Mouse (Mus musculus): ENCODE results near the gene Cep112. TPM values are rescaled to one million over a fixed set of nuclear protein-coding genes. Genes with fewer than 3 reads are reported as not detected.

Gene Cep112
- total RNA-seq, 2 experiments from 2014 or later, result 11.3 to 12.0 TPM

DNA sequence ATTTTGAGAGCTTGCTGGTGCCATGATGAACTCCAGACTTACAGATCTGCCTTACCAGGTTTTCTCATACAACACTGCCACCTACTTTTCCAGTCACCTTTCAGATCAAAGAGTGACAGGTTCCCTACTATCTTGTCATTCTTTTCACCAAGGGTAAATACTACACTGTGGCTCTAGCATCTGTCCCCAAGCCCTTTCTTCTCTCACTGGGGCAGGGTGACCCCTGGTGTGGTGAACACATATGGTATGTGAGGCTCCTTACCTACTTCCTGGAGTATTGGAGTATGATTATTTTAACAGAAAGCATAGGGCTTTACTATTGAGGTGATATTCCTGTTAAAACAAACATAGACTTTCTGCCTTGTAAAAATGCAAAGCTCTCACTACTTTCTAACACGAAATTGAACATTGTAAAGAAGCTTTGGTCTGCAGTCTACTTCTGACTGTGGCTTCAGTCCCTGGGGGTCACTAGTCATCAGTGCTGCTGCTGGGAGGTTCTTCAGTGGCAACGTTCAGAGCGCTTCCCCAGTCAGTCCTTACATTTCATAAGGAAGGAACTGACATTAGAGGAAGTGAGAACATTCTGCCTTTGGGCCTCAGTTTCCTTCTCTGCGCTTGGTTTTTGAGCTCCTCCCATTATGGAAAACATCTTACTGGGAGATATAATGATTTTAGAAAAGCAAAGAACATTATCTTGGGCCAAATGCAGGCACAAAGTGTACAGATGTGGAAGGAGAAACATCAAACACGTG is 168.4 kb downstream of the Cep112 start:
- no peak for DNase-seq (ENCODE audit: low spot score in 2 of 2)

DNA sequence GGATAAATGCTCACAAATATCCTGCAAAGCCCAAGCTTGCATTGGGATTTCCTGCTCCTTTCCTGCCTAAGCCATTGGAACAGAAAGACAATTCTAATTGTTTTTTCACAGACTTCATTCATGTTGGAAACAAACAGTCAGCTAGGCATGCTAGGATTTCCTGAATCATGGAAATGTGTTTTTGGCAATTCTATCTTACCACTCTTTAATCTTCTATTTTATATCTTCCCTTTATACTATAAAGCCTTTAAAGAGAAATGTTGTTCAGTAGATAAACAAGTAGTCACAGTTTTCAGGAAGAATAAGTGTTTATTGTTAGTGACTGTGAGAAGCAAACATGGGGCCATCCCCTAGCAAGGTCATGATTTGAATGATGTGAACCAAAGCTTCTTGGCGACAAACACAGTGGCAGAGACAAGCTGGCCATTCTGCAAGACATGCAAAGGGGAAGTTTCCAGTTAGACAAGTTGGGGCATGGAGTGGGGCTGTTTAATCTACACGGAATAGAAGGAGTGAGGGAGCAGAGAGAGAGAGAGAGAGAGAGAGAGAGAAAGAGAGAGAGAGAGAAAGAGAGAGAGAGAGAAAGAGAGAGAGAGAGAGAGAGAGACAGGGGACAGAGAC is 169.1 kb downstream of the Cep112 start:
- DNase-seq (ENCODE audit: low spot score in 2 of 2), result no peak

DNA sequence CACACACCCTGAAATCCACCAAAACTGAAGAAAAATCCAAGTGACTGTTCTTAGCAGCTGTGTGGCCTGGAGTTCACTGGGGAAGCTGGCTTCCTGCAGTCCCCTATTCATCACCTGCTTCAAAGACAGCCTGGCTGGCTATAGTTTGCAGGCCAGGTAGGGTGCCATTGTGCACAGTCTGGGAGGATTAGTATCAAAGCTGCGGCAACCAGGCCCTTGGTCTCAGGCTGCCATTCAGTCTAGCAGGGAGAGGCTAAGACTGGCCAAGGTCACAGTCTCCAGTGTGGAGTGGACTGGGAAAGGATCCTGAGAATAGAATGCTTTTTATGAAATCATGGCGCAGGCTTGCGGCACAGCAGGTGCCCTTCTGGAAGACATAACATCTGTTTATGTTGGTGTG is 180.3 kb downstream of the Cep112 start:
- DNase-seq (ENCODE audit: low spot score in 2 of 2), result no peak

DNA sequence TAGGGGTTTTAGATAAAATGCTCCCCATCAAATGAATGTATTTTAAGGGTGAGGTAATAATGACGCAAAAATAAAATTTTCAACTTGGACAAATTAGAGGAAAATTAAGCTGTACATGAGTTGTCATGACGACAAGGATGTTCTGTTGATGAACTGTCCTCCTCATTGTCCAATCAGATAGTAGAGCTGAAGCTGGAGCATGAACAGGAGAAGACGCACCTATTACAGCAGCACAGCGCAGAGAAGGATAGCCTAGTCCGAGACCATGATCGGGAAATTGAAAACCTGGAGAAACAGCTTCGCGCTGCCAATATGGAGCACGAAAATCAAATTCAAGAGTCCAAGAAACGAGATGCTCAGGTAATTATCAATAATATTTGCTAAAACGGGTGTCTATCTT is 181.0 kb downstream of the Cep112 start:
- no peak for DNase-seq (ENCODE audit: low spot score in 2 of 2)

DNA sequence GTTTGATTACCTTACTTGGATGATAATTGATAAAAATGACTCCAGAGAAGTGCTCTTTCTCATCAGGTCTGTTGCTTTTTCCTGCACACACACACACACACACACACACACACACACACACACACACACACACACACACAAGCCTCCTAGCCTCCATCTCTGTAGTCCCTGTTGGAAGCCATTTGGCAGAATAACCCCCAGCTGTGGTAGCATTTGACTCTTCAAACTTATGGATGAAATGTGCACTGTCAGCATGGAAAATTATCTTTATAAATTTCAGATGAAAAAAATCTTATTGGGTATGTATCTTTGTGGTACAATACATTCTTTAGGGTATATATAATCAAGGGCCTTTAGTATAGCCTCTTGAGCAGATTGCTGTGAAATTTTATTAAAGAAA is 181.8 kb downstream of the Cep112 start:
- DNase-seq (ENCODE audit: low spot score in 2 of 2), result no peak

DNA sequence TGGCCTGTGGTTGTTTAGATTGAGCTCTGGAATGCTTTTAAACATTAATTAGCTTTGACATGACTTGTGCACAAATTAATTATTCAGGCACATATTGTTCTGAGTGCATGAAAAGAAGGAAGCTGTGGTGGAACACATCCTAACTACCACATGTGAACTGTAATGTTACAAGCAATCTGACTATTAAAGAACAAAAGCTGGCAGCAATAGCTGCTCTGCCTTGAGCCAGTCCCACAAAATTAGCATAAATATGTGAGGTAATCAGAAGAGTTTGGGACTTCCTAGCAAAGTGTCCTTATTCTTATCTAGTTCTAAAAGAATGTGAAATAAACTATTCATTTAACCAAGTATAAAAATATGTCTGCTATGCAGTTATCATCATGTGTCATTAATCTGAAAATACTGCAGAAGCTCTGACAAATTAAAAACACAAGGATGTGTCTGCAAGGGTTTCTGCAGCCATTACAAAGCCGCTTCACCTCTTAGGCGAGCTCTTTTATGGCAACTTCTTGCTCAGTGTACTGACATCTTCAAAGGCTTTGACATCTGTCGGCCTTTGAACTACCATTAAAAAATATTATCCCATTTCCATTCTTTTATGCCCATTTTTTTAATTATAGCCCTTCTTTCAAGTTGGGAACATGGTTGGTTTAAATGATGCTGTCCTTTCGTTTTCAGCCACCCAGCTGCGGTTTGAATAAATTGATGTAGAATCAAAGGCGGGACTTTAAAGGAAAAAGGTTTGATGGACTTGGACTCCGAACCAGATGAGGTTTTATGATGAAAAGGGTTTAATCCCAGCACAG is 195.8 kb downstream of the Cep112 start:
- DNase-seq (ENCODE audit: low spot score in 2 of 2), result no peak

DNA sequence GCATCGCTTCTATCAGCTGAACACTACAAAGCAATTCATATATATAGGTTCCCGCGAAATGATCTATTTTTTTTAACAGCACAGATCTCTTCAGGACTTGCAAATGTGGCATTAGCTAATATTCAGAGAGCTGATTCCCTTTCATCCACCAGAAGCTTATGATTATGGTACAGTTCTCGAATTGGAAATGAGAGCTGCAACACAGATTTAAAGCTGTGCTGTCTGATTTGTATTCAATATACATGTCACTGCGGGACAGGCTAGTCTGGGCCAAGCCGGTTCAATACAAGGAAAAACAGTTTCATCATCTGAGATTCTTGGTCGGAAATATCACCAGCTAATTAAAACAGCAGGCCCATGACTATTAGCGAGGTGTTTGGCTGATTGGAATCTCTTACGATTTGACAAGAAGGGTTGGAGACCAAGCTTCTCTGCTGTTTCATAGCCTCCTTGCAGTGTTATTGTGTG is 196.5 kb downstream of the Cep112 start:
- DNase-seq (ENCODE audit: low spot score in 2 of 2), result no peak

DNA sequence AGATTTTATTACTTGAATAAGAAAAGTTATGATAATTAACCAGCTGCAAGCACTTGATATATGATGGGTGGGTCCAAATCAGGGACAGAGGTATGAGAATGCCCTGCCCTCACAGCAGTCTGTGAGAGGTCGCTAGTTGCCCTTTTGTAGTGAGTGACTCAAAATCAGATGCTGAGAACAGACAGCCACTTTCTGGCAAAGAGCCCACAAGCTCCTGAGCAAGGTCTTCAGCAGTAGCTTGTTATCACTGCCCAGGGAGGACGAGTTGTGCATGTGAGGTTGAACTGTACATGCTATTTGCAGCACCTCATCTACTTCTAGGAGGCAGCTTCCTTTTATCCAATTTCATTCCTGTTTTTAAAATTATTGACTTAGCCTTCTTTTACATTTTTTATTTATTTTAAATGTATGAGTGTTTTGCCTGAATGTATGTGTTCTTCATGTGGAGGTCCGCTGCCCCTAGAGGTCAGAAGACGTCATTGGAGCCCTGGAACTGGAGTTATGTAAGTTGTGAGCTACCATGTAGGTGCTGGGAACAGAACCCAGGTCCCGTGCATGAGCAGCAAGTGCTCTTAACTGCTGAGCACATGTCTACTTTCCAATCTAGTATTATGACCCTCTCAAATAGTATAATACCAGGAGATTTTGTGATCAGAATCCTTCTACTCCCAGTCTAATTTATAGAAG is 200.7 kb downstream of the Cep112 start:
- no peak for DNase-seq (ENCODE audit: low spot score in 2 of 2)

DNA sequence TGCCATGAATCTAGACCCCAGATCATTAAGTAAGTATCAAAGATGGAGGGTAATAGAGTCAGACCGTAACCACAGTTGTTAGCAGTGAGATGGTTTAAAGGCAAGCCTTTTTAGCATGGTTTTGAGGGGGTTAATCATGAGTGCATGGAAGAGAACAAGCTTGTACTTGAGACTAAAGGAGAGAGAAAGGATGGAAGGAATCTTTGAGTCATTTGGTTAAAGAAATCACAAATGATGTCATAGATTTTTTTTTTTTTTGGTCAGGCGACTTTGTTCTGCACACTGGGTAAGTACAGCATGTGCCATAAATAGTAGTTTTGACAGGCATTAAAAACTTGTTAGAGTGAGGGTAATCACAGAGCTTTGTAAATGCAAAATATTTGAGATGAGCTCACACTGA is 212.8 kb downstream of the Cep112 start:
- no peak for DNase-seq (ENCODE audit: low spot score in 2 of 2)

DNA sequence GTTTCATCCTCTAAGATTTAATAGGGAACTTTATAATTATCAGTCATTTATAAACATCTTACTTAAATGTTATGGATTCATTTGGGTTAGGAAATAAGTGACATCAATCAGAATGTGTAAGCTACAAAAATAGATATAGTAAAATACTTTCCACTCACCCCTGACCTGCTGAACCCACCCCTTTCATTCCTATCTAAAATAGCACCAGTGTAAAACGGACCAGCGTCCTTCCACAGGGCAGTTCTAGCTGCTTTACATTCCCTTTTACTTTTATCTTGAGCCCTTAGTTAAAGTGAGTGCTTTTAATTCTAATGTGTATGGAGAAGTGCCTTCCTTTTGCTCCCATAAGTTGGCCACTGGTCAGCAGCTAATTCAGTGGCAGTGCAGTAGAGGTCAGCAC is 230.6 kb downstream of the Cep112 start:
- DNase-seq (ENCODE audit: low spot score in 2 of 2), result no peak

DNA sequence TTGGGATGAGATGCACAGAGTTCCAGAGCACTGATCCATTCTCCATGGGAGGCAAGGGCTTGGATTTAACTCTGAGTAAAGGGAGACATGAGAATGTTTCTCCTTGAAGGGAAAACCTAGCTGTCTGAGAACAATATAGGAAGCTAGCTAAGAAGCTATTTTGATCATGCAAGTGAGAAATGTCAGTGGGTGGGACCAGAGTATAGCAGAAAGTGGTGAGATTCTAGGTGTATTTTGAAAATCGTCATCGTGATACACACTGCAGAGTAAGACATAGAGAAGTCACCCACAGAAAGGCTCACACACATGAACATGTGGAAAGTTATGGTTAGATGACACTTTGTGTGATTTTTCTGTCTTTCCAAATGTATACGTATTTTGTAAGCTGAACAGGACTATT is 257.0 kb downstream of the Cep112 start:
- no peak for DNase-seq (ENCODE audit: low spot score in 2 of 2)

DNA sequence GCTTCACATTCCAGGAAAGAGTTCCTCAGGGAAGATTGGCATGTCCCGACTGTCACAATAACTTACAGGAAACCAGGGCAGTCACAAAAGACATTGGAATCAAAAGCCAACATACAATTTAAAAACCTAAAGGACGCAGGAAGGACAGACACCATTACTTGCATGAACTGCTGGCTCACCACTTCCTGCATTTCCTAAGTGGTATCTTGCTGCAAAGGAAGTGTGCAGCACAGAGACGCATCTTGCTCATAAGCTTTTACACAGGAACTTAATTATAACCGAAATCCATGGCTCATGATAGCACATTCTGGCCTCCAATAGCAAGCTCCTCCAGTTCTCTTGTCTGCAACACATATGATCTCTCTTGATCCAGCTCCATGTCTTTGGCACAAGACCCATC is 271.6 kb downstream of the Cep112 start:
- no peak for DNase-seq (ENCODE audit: low spot score in 2 of 2)

DNA sequence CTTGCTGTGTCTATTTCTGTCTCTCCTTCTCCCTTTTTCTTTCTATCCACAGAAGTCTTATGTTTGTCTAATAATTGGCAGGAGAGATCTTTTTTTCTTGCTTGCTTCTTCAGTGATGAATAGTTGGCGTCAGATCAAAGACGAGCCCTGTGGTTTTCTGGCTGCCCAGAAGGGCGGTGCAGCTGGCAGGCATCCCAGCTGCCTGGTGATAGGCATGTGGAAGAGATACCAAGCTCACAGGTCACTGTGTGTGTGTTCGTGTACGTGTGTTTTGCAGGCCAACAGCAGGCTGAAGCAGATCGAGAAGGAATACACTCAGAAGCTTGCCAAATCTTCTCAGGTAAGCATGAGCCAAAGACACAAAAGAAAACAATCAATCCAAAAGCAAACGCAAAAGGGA is 327.3 kb downstream of the Cep112 start:
- DNase-seq (ENCODE audit: low spot score in 2 of 2), result no peak

DNA sequence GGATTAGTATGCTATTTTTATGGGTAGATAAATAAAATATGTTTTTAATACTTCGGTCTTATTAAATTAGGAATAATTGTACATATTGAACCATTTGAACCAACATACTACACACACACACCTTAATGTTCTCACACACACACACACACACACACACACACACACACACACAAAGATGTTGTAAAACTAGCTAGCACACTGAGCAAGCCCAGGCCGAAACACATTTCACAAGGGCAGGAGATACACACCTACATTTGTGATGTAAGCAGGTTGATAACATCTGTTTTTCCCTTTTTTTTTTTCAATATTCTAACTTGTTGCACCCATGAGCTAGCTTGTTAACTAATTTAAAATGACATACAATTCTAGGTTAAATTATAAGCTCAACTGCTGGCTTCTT is 327.8 kb downstream of the Cep112 start:
- no peak for DNase-seq (ENCODE audit: low spot score in 2 of 2)

DNA sequence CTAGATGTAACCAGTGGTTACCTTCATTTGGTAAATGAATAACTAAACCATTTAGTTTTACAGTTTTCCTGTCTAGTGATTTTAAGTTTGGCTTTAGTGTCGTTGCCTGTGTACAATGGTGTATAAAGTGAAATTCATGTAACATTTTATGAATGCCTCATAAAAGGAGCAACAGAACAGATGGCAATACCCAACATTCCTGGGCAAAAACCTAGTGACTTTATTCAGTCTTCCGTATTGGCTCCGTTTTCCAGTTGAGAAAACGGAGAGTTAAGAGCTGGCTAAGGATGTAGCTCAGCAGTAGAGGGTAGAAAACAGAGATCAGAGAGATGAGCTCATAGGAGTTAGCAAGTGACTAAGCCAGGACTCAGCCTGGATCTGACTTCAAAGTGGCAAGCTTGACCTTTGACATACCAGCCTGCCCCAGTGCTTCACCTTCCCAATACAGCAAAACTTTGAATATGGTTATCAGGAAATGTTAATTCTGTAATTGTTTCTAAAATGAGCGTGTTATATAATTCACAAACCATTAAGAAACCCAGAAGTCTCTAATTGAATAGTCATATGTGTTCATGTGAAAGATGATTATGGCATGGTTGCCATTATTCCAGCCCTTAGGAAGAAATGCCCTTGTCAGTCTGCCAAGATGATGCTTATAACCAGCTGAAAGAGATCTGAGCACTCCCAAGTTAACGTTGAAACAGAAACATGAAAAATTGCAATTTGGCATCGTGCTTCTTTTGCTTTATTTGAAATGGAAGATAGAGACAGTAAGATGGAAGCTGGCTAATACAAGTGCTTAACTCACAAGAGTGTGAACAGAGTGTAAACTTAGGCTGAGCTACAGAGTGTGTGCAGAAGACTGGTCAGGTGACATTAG is 328.6 kb downstream of the Cep112 start:
- DNase-seq (ENCODE audit: low spot score in 2 of 2), result no peak

DNA sequence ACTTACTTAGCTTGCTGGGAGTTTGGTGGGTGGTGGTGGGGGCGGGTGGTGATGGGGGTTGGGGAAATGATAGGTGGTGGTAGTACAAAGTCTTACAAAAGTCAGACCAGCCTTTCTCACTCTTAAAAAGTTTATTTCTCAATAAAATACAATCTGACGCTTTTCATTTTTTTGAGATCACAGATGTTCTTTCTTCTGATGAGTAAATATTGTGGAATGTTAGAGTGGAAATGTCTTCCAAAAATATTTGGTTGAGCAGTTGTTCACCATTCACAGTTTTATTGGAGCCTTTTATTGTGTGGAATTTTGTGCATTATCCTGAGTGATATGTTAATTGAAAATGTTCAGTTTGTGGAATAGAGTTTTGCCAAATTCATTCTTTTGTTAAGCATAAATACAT is 332.2 kb downstream of the Cep112 start:
- DNase-seq (ENCODE audit: low spot score in 2 of 2), result no peak

DNA sequence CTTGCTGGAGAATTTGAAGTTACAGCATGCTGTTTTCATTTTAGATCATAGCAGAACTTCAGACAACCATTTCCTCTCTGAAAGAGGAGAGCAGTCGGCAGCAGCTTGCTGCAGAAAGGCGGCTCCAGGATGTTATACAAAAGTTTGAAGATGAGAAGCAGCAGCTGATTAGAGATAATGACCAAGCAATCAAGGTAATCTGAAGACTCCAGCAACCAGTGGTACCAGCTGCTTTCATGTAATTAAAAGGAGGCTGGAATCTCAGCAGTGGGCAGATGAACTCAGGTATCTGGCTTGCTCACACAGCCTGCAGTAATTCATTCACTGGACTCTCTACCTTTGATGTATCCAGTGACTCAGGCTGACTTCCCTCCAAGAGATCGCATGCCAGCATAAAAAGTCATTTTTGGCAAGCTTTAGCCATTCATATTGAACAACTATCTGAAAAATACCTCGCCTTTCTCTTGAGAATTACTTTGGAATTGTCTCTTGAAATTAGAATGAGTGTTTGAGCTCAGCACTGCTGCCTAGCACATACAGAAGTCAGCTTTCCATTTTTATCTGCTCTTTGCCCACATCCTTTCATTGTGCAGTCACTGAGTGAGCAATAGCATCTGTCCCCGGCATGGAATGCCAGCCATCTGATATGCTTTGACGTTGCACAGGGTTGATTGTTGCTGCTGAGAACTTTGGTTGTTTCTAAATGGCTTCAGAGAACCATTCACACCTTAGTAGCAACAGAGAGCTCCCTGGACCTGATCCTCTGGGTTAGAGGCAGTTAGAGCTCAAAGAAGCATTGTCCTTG is 332.8 kb downstream of the Cep112 start:
- DNase-seq (ENCODE audit: low spot score in 2 of 2), result peak; percentile 27 to 40

DNA sequence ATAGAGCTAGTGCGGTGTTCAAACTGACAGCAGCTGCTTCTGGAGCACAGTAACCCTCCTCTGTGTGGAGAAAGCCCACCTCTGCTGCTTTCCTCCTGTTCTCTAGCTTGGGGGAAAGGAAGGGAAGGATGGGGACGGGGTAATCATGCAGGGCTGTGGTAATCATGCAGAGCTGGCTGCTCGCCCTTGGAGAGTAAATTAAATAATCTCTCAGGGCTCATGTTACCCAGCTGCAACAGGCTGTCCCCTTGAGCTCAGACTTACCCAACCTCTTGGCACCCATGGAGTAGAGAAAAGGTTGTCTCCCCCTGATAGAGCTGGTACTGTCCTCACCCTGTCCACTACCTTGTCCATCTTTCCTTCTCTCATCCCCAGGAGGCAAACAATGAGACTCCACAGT is 345.1 kb downstream of the Cep112 start:
- DNase-seq (ENCODE audit: low spot score in 2 of 2), result no peak

DNA sequence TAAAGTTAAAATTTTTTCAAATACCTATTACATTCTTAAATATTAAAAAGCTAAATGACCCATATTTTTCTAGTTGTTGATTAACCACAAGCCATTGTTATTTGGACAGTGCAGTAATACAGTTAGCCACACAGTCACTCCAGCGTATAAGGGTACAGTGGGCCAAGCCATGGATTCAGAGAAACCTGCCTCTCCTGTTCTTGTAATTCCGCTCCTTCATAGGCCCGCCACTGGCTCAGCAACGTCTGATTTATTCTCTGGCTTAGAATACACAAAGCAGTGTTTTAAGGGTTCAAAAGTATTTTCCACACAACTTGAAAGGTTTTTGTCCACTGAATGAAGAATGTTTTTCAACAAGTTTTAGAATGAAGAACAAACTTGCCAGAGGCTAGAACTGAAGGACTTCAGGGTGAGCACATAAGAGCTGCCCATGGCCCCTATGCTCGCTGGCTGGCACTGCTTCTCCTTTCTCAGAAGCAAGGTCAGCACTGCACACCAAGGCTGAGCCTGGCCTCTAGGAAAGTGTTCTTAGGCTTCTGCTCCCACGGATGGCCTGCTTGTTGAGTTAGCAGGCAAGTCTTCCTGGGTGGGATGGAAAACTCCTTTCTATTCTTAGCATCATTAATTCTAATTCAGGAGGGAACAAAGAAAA is 349.2 kb downstream of the Cep112 start:
- no peak for DNase-seq (ENCODE audit: low spot score in 2 of 2)

Measured in left cerebral cortex, adult 18-20 months (tissue).